9 mouse cellular contexts compared by ENCODE assay signal in genomic region chr13:24604761-24605591, GRCm38 (mm10). TPM values are rescaled to one million over a fixed set of nuclear protein-coding genes. Genes with fewer than 3 reads are reported as not detected.
A peak's percentile ranks its signal among the peaks of the same experiment; 100 is the strongest.
DNase-seq lines count a peak whose midpoint lies in the region; ATAC-seq and TF ChIP-seq lines count a peak whose summit lies in the region.
"Had no signal": no experiment of that assay in that cellular context is flagged by ENCODE, and none has a peak within 500 bp of the region (broad histone marks: within the 10 kb centered on the region; RNA-seq: fewer than 3 reads in every experiment).

No protein-coding gene starts in this region.

- H3K4me1 ChIP-seq in hindbrain, embryonic 12.5 days: peaks cover 24% of the 10 kb centered on the region
- H3K4me1 ChIP-seq in lung, postnatal 0 days (ENCODE audit: insufficient read depth, low read depth, low read length): peaks cover 9% of the 10 kb centered on the region; the same call in 1 of the 2 replicates

- H3K9me3 ChIP-seq in hindbrain, embryonic 12.5 days (replicated peaks): no peaks in the 10 kb centered on the region
- no peaks in the 10 kb centered on the region for H3K9me3 ChIP-seq in lung, postnatal 0 days (ENCODE audit: low read length)

- TF ChIP-seq CTCF in gastrocnemius, adult 2 months (IDR thresholded peaks at IDR 0.05): no peak
- TF ChIP-seq CTCF in brain, embryonic 14.5 days (IDR thresholded peaks at IDR 0.05; ENCODE audit: borderline replicate concordance, extremely low read depth, insufficient read depth, insufficient read length): 0 out of 2 replicates have a peak, but pooled peaks have one; percentile 0
- TF ChIP-seq CTCF in lung, postnatal 0 days (IDR thresholded peaks at IDR 0.05): no peak

- ATAC-seq in hindbrain, embryonic 12.5 days (ENCODE audit: low FRiP score): peak; percentile 79
- no peak for ATAC-seq in lung, postnatal 0 days

- no peak overlapping the region for H3K27ac ChIP-seq in gastrocnemius, adult 2 months
- peak overlapping the region; percentile 58 for H3K27ac ChIP-seq in hindbrain, embryonic 12.5 days
- H3K27ac ChIP-seq in lung, postnatal 0 days (ENCODE audit: low read length): no peak overlapping the region
- H3K27ac ChIP-seq: heart, adult 2 months had no signal

- WGBS in hindbrain, embryonic 12.5 days: 2% methylated on average over 20 of the region's 20 CpGs
- WGBS in lung, postnatal 0 days: 19% methylated on average over 20 of the region's 20 CpGs

- no peaks in the 10 kb centered on the region for H3K36me3 ChIP-seq in hindbrain, embryonic 12.5 days
- no peaks in the 10 kb centered on the region for H3K36me3 ChIP-seq in lung, postnatal 0 days (ENCODE audit: insufficient read depth, low read length)

- H3K4me2 ChIP-seq in hindbrain, embryonic 12.5 days (replicated peaks): peak overlapping the region; percentile 51
- H3K4me2 ChIP-seq in lung, postnatal 0 days (replicated peaks; ENCODE audit: low read depth, low read length): peak overlapping the region; percentile 35; the same call in 1 of the 2 replicates

- H3K9ac ChIP-seq in hindbrain, embryonic 12.5 days: peak overlapping the region; percentile 51
- H3K9ac ChIP-seq in lung, postnatal 0 days (replicated peaks; ENCODE audit: low read depth): no peak overlapping the region

- no peak for DNase-seq in gastrocnemius, adult 2 months
- DNase-seq in gastrocnemius, postnatal 10 days: no peak
- peak; percentile 85 for DNase-seq in brain, embryonic 14.5 days (ENCODE audit: low read depth)
- DNase-seq in lung, postnatal 0 days (ENCODE audit: low spot score): no peak
- DNase-seq in retina, postnatal 1 day: peak; percentile 78
- DNase-seq in adrenal gland, adult (ENCODE audit: inconsistent age in 2 of 2, low spot score in 1 of 2): no peak
- no peak for DNase-seq in layer of hippocampus, adult 11-12 months (ENCODE audit: low spot score)

- intact Hi-C loops in gastrocnemius, adult 2 months (cut with DNase I): no loop called here

- peak; percentile 18; the same call in 1 of the 2 replicates for TF ChIP-seq POLR2A in brain, embryonic 14.5 days (IDR thresholded peaks at IDR 0.05; ENCODE audit: borderline replicate concordance, extremely low read depth, insufficient read depth, insufficient read length, poor library complexity, severe bottlenecking)

- no peak for TF ChIP-seq EP300 in lung, postnatal 0 days (IDR thresholded peaks at IDR 0.05)

- peak overlapping the region; percentile 38 for H3K4me3 ChIP-seq in gastrocnemius, adult 2 months
- H3K4me3 ChIP-seq in hindbrain, embryonic 12.5 days: peak overlapping the region; percentile 28
- H3K4me3 ChIP-seq in lung, postnatal 0 days (ENCODE audit: low read depth, low read length): no peak overlapping the region
- H3K4me3 ChIP-seq: heart, adult 2 months had no signal

- no peaks in the 10 kb centered on the region; the same call in 1 of the 2 replicates for H3K27me3 ChIP-seq in hindbrain, embryonic 12.5 days
- H3K27me3 ChIP-seq in lung, postnatal 0 days (replicated peaks; ENCODE audit: insufficient read depth, low read length): no peaks in the 10 kb centered on the region

RNA-seq across cellular contexts. Expression of gene Ripor2, which starts 23.0 kb away (rescaled TPM):
- total RNA-seq in gastrocnemius, adult 2 months (2021): 1 to 10 TPM; 3.7 to 6.1 TPM
- 10 to 100 TPM; 10.2 to 11.9 TPM for total RNA-seq in gastrocnemius, postnatal 10 days (2021)
- polyA plus RNA-seq in brain, embryonic 14.5 days (2012; rRNA removed): 29.5 and 32.0 TPM in 2 replicates
- polyA plus RNA-seq in hindbrain, embryonic 12.5 days (2016; fragmentation: Nextera tagmentation; extraction: Ambion mirVana): 16.3 and 22.3 TPM in 2 replicates
- 3.1 and 3.9 TPM in 2 replicates for polyA plus RNA-seq in lung, postnatal 0 days (2015; fragmentation: Nextera tagmentation; extraction: Ambion mirVana)

Comparison
In these comparisons a context has a peak if more than half of its experiments do, and no peak if none do; other contexts are left out.
1. DNase-seq: peak in brain, embryonic 14.5 days (single experiment) and retina, postnatal 1 day (single experiment); none in gastrocnemius, adult 2 months (single experiment), gastrocnemius, postnatal 10 days (single experiment), lung, postnatal 0 days (single experiment), adrenal gland, adult (0 of 2) and layer of hippocampus, adult 11-12 months (single experiment).